Mouse (Mus musculus) thymus, postnatal 14 days (tissue): ENCODE measurements at regions not wholly inside any gene's neighbourhood (a gene's known extent, or its start where the extent isn't known, plus 50 kb on each side); places are given as distances from the start of the nearest gene placed in this dataset.
"Not testable (repeated sequence)": the region's sequence is repeated elsewhere in the genome, so short reads cannot be mapped to it uniquely, and the experiment has no call there.

Experiments used
- DNase-seq: peaks from one replicate; pipeline ENCODE4 v3.0.0; 2021

GRCm38 (mm10) chr13:72572846-72573245 is 55.8 kb upstream of the Irx2 start:
- no peak for DNase-seq

- DNase-seq, result not testable (repeated sequence)
Measured at GRCm38 (mm10) chr13:72574126-72574525, 54.5 kb upstream of the Irx2 start.

GRCm38 (mm10) chr13:72576485-72576884 is 52.1 kb upstream of the Irx2 start:
- DNase-seq, result no peak

GRCm38 (mm10) chr13:72578416-72578815 is 50.2 kb upstream of the Irx2 start:
- DNase-seq, result no peak
